Mouse (Mus musculus): Measurements from ENCODE around the gene Gm29609. TPM values are rescaled to one million over a fixed set of nuclear protein-coding genes. Genes with fewer than 3 reads are reported as not detected.

The Gm29609 gene
- polyA plus RNA-seq, 1 experiment from 2014 or later = 1.8 TPM

DNA sequence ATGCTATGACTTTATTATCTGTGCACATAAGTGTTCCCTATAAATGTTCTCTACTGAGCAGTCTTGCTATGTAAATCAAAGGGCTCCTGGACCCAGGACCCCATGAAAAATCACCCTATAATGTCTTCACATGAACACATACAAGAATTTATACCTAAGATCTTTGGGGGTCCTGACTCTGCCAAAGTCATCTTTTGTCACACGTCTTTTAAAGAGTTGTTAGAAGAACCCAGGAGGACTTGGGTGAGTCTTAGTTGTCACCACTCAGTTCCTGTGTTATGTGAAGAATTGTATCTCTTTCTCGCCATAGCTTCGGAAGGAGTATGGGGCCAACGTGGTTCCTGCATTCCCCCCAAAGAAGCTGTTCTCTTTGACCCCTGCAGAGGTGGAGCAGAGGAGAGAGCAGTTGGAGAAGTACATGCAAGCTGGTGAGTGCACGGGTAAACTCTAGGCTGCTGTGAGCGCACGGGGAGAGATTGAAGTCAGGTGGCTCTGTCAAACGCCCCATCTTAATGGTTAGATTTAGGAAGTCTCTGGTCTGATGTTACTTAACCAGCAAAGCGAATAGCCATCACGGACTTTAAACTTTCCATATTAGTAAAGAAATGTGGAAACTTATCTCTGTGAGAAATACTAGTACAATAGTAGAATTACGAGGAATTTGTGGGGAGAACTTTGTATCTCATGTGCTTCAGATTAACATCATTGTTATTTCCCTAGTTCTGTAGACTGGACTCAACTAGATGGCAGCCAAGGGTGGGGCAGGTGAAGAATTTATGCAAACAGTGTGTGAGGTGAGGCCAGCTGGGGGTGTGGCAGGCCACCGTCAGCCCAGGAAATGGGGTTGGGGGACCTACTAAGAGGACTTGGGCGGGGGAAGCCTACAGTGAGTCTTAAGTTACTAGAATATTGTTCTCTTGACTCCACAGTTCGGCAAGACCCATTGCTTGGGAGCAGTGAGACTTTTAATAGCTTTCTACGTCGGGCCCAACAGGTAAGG lies 15.1 kb upstream of the Gm29609 start:
- DNase-seq (ENCODE audit: low spot score) (no peak), ATAC-seq (ENCODE audit: insufficient number of reproducible peaks, low FRiP score, low TSS enrichment, low read depth) (no peak)
- Histone ChIP-seq H3K4me1 (ENCODE audit: control insufficient read depth, insufficient read depth, low read length) (peaks cover 14% of the 10 kb centered on the region), H3K27ac (replicated peaks; ENCODE audit: low read depth, low read length) (no peak overlapping the region), H3K4me2 (ENCODE audit: low read depth, severe bottlenecking) (peak overlapping the region; percentile 81; the same call in 1 of the 2 replicates), H3K9ac (ENCODE audit: low read length) (no peak overlapping the region), H3K4me3 (ENCODE audit: low read depth, low read length) (peak overlapping the region; percentile 90; the same call in 1 of the 2 replicates), H3K9me3 (ENCODE audit: control insufficient read depth, low read length) (no peaks in the 10 kb centered on the region; the same call in 1 of the 2 replicates), H3K27me3 (ENCODE audit: control insufficient read depth, insufficient read depth, low read length) (no peaks in the 10 kb centered on the region), H3K36me3 (ENCODE audit: control insufficient read depth, insufficient read depth, low read length) (peaks cover 45% of the 10 kb centered on the region)
- WGBS = 90% methylated on average over 16 of the region's 16 CpGs

GRCm38 (mm10) chr5:31193631-31194281 lies 14.0 kb upstream of the Gm29609 start:
- H3K4me1 ChIP-seq (ENCODE audit: control insufficient read depth, insufficient read depth, low read length) = peaks cover 14% of the 10 kb centered on the region
- DNase-seq (ENCODE audit: low spot score) = no peak
- peak overlapping the region; percentile 81 for H3K4me2 ChIP-seq (ENCODE audit: low read depth, severe bottlenecking)
- H3K4me3 ChIP-seq (ENCODE audit: low read depth, low read length) = peak overlapping the region; percentile 90
- 12% methylated on average over 25 of the region's 25 CpGs for WGBS
- ATAC-seq (ENCODE audit: insufficient number of reproducible peaks, low FRiP score, low TSS enrichment, low read depth) = no peak
- H3K27ac ChIP-seq (replicated peaks; ENCODE audit: low read depth, low read length) = peak overlapping the region; percentile 56
- H3K27me3 ChIP-seq (ENCODE audit: control insufficient read depth, insufficient read depth, low read length) = no peaks in the 10 kb centered on the region
- H3K9me3 ChIP-seq (ENCODE audit: control insufficient read depth, low read length) = no peaks in the 10 kb centered on the region; the same call in 1 of the 2 replicates
- peaks cover 39% of the 10 kb centered on the region for H3K36me3 ChIP-seq (ENCODE audit: control insufficient read depth, insufficient read depth, low read length)
- H3K9ac ChIP-seq (ENCODE audit: low read length) = peak overlapping the region; percentile 91

DNA sequence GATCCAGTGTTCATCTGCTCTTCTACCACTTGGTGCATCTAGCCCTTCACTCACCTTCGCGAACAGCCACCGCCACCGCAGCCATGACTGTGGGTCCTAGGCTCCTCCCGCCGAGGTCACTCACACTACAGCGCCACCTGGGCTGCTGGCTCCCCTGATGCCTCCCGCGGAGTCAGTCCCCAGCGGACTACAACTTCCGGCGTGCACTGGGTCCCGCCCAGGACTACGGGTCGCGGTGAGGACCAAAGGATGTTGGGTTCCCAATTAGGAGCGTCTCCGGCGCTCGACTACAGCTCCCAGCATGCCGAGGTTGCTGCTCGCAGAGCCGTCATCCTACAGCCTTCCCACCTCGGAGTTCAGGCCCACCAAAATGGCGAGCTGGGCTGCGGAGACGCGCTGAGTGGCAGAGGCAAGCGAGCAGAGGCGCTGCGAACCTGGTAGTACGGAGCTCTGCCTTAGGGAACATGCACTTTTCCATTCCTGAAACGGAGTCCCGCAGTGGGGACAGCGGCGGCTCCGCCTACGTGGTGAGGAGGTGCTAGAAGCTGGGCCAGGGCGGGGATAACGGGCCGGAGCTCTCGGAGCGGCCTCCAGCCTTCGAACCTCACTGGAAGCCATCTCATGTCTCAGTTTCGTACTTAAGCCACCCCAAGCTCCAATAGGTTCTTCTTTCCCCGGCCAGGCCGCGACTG lies 13.4 kb upstream of the Gm29609 start, which contains the start of the genes Snx17 and Eif2b4:
Gene Snx17 (plus strand): TSS at position 289 of the 692 bp plus-strand sequence.
Gene Eif2b4 (minus strand): TSS at position 492 of the 692 bp plus-strand sequence.
- WGBS = under 1% methylated on average over 48 of the region's 48 CpGs

DNA sequence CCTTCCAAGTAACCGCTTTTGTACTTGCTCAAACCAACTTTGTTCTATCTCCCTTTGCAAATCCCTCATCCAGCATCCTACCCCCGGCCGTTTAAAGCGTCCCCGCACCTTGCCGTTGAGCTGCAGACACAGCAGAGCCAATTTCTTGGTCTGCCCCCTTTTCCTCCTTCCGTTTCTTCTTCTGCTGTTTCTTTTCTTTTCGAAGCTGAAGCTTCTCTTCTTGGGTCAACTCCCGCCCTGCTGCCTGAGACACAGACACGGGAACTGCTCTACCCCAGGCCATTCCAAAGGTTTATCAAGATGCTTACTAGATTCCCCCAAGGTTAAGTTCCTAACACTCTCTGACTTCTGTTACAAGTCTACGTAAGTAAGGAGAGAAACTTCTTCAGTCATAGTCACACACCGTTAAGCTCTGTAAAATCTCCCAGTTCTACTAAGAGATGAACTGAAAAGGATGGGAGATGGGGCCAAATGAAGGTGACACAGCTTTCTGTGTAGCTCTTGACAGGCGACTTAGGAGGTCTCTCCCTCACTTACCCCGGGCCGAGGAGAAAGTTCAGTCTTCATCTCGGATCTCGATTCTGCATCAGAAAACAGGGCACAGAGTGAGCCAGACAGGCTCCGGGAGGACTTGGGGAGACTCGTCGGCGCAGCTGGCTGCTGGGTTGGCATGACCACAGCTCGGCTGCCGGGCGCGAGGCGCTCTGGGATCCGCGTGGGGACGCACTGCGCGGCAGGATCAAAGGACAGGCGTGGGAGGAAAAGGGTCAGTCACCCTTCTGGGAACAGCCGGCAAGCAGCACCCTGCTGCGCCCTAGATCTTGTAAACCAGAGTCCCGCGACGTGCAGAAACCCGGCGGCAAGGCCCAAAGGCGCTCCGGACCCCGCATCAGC lies 12.6 kb upstream of the Gm29609 start:
- peaks cover 14% of the 10 kb centered on the region for H3K4me1 ChIP-seq (ENCODE audit: control insufficient read depth, insufficient read depth, low read length)
- DNase-seq (ENCODE audit: low spot score) (no peak), ATAC-seq (ENCODE audit: insufficient number of reproducible peaks, low FRiP score, low TSS enrichment, low read depth) (peak; percentile 61)
- H3K4me3 ChIP-seq (ENCODE audit: low read depth, low read length) = peak overlapping the region; percentile 90
- peak overlapping the region; percentile 67 for H3K9ac ChIP-seq (ENCODE audit: low read length)
- H3K9me3 ChIP-seq (ENCODE audit: control insufficient read depth, low read length) = no peaks in the 10 kb centered on the region; the same call in 1 of the 2 replicates
- no peaks in the 10 kb centered on the region for H3K27me3 ChIP-seq (ENCODE audit: control insufficient read depth, insufficient read depth, low read length)
- H3K4me2 ChIP-seq (ENCODE audit: low read depth, severe bottlenecking) = peak overlapping the region; percentile 51
- peaks cover 33% of the 10 kb centered on the region for H3K36me3 ChIP-seq (ENCODE audit: control insufficient read depth, insufficient read depth, low read length)
- no peak overlapping the region; the same call in 1 of the 2 replicates for H3K27ac ChIP-seq (replicated peaks; ENCODE audit: low read depth, low read length)
- WGBS = 13% methylated on average over 42 of the region's 42 CpGs

More for the DNA sequence above, 13.4 kb upstream of the Gm29609 start, which contains the start of the genes Snx17 and Eif2b4:
- Histone ChIP-seq H3K9ac (ENCODE audit: low read length) (peak within 1 kb of the TSS; percentile 91), H3K27ac (replicated peaks; ENCODE audit: low read depth, low read length) (peak within 1 kb of the TSS; percentile 56), H3K36me3 (ENCODE audit: control insufficient read depth, insufficient read depth, low read length) (peaks cover 35% of the 10 kb centered on the region), H3K27me3 (ENCODE audit: control insufficient read depth, insufficient read depth, low read length) (no peaks in the 10 kb centered on the region), H3K4me2 (ENCODE audit: low read depth, severe bottlenecking) (peak within 1 kb of the TSS; percentile 81), H3K9me3 (ENCODE audit: control insufficient read depth, low read length) (no peaks in the 10 kb centered on the region; the same call in 1 of the 2 replicates), H3K4me3 (ENCODE audit: low read depth, low read length) (peak within 1 kb of the TSS; percentile 90), H3K4me1 (ENCODE audit: control insufficient read depth, insufficient read depth, low read length) (peaks cover 14% of the 10 kb centered on the region)
- peak; percentile 100 for DNase-seq (ENCODE audit: low spot score)
- ATAC-seq (ENCODE audit: insufficient number of reproducible peaks, low FRiP score, low TSS enrichment, low read depth) = peak; percentile 96

DNA sequence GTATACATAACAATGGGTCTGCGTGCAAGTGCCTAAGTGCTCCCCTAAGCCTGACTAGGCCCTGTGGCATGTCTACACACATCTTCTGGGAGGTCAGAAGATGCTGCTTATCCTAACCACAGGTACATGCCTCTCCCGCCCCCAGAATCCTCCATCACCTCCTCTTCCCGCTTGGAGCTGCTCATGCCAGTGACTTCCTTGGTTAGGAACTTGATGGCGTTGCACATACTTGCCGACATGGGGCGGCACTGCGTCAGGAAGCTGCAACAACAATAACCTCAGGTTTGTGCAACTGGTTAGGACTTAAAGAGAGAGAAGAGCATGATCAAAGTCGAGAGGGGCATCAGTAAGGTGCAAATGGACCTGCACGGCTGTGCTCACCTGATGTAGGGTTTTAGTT lies 10.5 kb upstream of the Gm29609 start:
- Histone ChIP-seq H3K9ac (ENCODE audit: low read length) (no peak overlapping the region), H3K27ac (replicated peaks; ENCODE audit: low read depth, low read length) (no peak overlapping the region), H3K9me3 (ENCODE audit: control insufficient read depth, low read length) (no peaks in the 10 kb centered on the region), H3K4me2 (ENCODE audit: low read depth, severe bottlenecking) (no peak overlapping the region), H3K4me3 (ENCODE audit: low read depth, low read length) (no peak overlapping the region), H3K27me3 (ENCODE audit: control insufficient read depth, insufficient read depth, low read length) (no peaks in the 10 kb centered on the region), H3K4me1 (ENCODE audit: control insufficient read depth, insufficient read depth, low read length) (peaks cover 14% of the 10 kb centered on the region), H3K36me3 (ENCODE audit: control insufficient read depth, insufficient read depth, low read length) (peaks cover 21% of the 10 kb centered on the region)
- WGBS = 88% methylated on average over 9 of the region's 9 CpGs
- ATAC-seq (ENCODE audit: insufficient number of reproducible peaks, low FRiP score, low TSS enrichment, low read depth) = no peak
- no peak for DNase-seq (ENCODE audit: low spot score)

- no peak overlapping the region for H3K9ac ChIP-seq (ENCODE audit: low read length)
- H3K36me3 ChIP-seq (ENCODE audit: control insufficient read depth, insufficient read depth, low read length) = peaks cover 20% of the 10 kb centered on the region
- no peaks in the 10 kb centered on the region for H3K27me3 ChIP-seq (ENCODE audit: control insufficient read depth, insufficient read depth, low read length)
- DNase-seq (ENCODE audit: low spot score) = no peak
- ATAC-seq (ENCODE audit: insufficient number of reproducible peaks, low FRiP score, low TSS enrichment, low read depth) = no peak
- no peaks in the 10 kb centered on the region for H3K9me3 ChIP-seq (ENCODE audit: control insufficient read depth, low read length)
- no peak overlapping the region for H3K4me2 ChIP-seq (ENCODE audit: low read depth, severe bottlenecking)
- no peak overlapping the region for H3K4me3 ChIP-seq (ENCODE audit: low read depth, low read length)
- peaks cover 8% of the 10 kb centered on the region; the same call in 1 of the 2 replicates for H3K4me1 ChIP-seq (ENCODE audit: control insufficient read depth, insufficient read depth, low read length)
- H3K27ac ChIP-seq (replicated peaks; ENCODE audit: low read depth, low read length) = no peak overlapping the region
- 80% methylated on average over 4 of the region's 4 CpGs for WGBS
Measured at GRCm38 (mm10) chr5:31188223-31188840, 8.6 kb upstream of the Gm29609 start.

- Histone ChIP-seq H3K4me2 (ENCODE audit: low read depth, severe bottlenecking) (no peak overlapping the region), H3K27me3 (ENCODE audit: control insufficient read depth, insufficient read depth, low read length) (no peaks in the 10 kb centered on the region), H3K4me1 (ENCODE audit: control insufficient read depth, insufficient read depth, low read length) (no peaks in the 10 kb centered on the region), H3K9me3 (ENCODE audit: control insufficient read depth, low read length) (no peaks in the 10 kb centered on the region), H3K9ac (ENCODE audit: low read length) (no peak overlapping the region), H3K36me3 (ENCODE audit: control insufficient read depth, insufficient read depth, low read length) (peaks cover 8% of the 10 kb centered on the region), H3K4me3 (ENCODE audit: low read depth, low read length) (no peak overlapping the region), H3K27ac (replicated peaks; ENCODE audit: low read depth, low read length) (no peak overlapping the region)
- ATAC-seq (ENCODE audit: insufficient number of reproducible peaks, low FRiP score, low TSS enrichment, low read depth) (no peak), DNase-seq (ENCODE audit: low spot score) (no peak)
- WGBS = 62% methylated on average over 4 of the region's 4 CpGs
Measured at GRCm38 (mm10) chr5:31183678-31184077, 4.0 kb upstream of the Gm29609 start.
